Mouse (Mus musculus): ENCODE measurements around the gene Rnaseh2a.
"Not testable (repeated sequence)": the region's sequence is repeated elsewhere in the genome, so short reads cannot be mapped to it uniquely, and the experiment has no call there.

The Rnaseh2a gene

DNA sequence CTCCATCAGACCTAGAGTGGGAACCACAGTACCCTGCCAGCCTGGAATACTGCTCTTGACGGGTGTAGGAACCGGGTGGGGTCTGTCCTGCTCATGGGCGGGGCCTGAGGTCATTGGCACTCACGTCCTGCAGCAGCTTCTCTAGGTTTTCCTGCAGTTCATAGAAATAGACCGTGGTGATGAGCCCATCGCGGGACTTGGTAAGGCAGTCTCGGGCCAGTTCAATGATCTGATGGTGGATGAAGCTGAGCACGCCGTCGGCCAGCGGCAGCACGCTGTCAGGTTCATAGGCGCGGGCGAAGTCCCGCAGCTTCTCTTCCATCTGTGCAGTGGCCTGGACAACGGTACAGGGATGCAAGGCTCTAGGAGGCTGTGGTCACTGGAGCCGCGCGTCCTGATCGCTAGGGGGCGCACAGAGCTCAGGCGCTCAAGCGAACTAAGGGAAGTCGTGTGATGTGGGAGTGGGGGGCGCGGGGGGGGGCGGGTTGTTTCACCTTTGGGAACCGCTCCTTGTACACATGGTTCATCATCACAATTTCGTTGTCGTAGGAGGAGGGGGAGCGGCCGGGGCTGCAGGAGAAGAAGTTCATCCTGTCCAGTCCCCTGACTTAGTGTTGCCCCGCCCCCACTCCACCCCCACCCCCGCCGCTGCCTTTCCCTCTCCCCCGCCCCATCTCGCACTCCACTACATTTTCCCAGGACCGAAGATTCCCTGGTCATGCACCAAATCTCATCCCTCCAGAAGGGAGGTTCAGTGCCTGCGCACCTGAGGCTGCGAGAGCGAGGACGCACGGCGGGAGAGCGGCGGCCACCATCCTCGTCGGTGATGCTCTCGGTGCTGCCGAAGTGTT, 40.9 kb downstream of the Rnaseh2a start:
- peak; percentile 85 for DNase-seq

DNA sequence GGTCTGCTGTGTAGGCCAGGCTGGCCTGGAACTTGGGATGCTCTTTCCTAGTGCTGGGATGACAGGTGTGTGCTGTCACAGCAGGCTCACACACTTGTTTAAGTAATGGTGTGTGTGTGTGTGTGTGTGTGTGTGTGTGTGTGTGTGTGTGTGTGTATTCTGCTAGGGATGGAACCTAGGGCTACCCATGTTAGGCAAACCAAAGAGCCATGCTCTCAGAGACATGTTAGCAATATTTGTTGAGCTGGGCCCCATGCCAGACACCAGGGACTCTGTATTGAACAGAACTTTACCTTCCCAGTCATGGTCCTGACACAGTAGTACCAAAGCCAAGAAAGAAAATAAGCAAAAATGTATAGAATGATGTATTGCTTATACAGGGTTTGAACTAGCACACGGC, 42.1 kb downstream of the Rnaseh2a start:
- DNase-seq = no peak

DNA sequence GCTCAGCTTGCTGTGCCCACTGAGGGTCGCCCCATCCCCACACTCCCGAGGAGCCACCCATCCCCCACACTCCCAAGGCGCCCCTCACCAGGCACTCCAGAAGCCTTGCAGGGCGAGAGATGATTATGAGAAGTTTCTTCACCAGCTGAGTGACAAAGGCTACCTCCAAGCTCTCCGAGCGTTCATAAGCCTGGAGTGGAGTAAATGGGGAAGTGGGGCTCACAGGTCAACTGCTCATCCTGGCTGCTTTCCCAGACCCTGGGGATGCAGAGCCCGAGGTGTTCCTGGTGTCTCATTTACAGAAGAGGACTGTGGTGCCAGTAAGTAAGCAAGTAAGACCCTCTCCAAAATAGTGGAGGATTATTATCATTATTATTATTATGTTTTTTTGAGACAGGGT, 44.0 kb downstream of the Rnaseh2a start:
- no peak for DNase-seq

DNA sequence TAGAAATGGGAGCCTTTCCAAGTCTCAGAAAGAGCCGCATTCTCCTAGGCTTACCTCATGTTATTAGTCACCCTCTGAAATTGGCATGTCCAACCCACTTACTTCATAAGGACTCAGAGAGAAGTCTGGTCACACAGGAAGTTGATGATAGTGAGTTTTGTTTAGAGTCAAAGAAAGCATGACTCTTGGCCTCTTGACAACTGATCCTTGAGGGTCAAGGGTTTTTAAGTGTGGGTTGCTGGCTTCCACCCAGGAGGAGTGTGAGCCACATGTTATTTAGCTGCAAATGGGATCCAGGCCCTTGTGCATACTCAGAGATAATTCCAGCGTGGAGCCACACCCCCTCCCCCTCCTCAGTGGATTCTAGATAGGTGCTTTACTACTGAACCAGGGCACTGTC, 48.0 kb downstream of the Rnaseh2a start:
- no peak for DNase-seq

DNA sequence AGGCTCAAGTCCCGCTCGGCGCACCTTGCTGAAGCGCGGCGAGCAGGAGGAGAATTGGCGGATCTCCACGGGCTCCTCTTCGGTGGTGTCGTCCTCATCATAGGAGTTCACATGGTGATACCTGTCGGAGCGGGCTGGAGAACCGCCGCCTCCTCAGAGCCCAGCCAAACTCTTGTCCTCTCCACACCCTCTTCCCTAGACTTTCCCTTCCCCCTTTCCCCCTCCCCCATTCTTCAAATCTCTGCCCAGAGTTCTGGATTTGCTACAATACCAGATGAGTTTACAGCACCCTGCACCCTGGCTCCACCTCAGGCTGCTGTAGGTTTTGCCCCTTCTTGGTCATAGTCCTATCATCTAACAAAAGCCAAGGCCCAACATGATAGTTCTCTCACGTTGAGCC, 50.9 kb downstream of the Rnaseh2a start:
- no peak for DNase-seq

DNA sequence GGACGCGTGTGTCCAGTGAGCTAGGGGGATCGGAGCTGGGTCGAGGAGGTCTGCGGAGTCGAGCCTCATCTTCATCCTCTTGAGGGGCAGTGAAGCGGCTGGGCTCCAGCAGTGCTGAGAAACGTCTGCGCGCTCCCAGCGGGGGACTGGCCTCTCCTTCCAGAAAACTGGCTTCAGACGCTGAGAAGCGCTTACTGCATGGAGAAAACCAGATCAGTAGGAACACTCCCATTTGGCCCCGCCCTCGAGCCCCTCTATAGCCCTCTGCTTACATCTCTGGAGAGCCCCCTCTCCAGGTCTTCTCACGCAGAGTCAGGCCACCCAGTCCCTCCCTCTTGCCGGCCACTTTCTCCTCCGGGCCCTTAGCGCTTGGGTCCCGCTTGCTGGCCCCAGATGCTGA, 51.8 kb downstream of the Rnaseh2a start:
- DNase-seq = no peak

DNA sequence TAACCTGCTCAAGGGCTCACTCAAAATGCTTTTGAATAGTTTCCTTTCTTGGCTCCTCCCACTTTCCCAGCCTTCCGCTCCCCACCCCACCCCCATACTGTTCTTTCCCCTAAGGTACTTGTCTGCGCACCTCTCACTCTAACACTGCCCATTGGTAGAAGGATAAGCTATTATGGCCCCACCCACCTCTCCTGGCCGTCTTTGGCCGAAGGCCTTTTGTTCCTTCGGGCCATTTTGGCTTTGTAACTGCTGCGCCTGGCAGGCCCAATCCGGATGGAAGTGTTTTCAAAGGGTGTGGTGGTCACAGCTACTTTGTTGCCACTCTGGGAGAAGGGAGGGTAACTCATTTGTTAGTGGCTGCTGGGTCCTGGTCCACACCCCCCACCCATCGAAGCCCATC, 54.3 kb downstream of the Rnaseh2a start:
- no peak for DNase-seq

DNA sequence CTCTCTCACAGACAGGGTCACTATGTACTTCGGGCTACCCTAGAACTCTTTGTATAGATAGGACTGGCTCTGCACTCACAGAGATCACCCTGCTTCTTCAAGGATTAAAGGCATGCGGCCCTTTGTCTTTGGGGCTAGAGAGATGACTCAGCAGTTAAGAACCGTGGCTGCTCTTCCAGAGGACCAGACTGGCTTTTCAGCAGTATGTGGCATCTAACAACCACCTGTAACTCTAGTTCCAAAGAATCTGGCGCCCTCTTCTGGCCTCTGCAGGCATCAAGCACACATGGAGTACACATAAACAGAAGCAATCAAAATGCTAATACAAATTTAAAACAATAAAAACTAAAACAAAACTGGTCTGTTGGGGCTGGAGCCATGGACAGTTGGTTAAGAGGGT, 55.6 kb downstream of the Rnaseh2a start:
- peak; percentile 28 for DNase-seq

DNA sequence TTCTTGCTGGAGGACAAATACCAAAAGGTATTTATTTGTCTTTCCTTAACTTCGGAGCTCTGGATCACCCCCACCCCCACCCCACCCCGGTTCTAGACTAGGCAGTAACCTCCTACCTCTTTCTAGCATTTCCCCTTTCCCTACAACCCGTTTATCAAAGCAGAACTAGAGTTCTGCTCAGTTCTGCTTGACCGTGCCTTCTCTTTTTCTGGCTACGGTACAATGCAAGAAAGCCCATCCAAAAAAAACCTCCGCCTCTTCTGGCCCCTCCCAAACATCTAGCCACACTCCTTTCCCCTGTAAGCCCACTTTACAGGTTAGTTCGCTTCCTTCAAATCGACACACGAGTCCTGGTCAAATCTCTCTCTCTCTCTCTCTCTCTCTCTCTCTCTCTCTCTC, 56.1 kb downstream of the Rnaseh2a start:
- DNase-seq = no peak

DNA sequence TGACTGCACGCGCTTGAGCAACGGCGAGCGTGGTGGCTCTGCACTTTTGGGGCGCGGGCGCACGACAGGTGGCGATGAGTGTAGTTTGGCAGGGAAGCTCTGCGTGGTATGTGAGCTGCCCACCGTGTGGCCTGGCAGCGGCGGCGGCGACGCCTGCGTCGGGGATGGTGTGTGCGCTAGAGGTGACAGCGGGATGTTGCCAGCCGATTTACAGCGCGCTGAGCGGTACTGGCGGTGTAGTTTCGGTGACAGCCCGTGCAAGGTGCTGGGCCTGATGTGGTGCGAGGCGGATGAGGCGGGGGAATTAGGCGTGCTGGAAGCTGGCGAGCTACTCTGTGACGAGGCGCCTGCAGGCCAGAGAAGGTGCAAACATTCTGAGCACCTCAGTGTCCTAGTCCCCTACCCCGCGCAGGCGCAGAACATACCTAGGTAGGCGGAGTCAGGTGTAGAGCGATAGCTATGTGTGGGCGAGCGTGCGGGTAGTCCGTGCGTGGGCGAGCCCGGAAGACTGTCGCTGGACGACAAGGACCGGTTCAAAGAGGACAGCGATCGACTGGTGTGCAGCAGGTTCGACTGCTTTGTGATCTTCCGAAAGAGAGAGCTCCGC, 56.6 kb downstream of the Rnaseh2a start:
- DNase-seq = peak; percentile 79

DNA sequence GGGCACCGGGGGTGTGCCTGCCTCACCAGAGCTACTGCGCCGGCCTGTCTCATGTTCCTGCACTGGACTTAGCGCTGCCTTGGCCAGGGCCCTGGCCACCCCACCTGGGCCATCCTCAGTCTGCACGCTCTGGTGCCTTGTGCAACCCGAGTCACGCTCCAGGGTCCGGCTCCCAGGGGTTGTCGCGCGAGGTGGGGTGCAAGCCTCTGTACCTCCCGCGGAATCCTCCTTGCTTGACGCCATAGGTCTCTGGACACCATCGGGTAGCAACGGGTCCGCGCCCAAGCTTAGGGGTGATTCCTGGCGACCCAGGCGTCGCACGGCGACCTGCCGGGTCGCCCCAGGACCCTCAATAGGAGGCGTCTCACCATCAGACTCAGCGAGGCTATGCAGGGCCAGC, 57.2 kb downstream of the Rnaseh2a start:
- no peak for DNase-seq

DNA sequence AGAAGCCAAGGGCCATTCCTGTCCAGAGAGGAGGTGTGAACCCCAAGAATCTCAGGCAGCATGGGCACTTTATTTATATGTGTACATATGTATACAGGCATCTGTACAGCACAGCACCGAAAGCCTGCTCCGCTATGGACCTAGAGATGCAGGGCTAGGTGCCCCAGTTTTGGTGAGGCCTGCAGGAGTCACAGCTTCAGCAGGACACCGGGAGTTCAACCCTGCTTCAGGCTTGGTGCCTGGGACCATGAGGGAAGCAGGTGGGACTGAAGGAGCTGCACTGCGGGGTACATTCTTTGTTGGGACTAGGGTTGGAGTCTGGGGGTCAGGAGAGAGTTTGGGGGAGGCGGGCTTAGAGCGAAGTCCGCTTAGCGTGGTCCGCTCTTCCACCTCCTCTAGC, 57.7 kb downstream of the Rnaseh2a start:
- no peak for DNase-seq

DNA sequence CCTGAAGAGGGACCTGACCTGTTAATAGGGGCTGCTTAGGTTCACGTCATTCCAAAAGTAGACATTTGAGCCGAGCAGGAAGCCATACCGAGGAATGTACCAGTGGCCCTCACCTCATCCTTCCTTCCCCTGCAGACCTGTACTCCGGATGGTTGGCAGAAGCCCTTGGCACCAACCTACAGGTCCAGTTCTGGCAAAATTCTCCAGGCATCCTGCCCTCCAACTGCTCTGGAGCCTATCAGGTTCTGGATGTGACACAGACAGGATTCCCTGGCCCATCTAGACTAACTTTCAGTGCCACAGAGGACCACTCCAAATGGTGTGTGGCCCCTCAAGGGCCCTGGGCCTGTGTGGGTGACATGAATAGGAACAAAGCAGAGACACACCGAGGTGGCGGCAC, 59.0 kb downstream of the Rnaseh2a start:
- no peak for DNase-seq

DNA sequence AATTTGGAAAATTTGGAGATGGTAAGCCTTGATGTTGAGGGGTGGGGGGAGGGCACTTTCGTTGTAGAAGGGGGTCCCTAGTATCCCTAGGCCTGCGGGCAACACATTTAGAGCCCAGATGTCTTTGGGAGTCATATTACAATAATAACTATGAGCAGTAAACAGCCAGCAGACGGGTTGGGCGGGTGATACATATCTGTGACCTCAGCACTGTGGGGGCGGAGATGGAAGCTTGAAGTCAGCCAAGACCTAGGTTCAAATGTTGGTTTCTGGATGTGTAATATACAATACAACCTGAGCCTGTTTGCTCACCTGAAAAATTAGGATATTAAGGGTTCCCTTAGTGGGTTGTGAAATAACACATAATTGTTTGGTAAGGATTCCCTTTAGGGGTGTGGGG, 59.6 kb downstream of the Rnaseh2a start:
- no peak for DNase-seq

DNA sequence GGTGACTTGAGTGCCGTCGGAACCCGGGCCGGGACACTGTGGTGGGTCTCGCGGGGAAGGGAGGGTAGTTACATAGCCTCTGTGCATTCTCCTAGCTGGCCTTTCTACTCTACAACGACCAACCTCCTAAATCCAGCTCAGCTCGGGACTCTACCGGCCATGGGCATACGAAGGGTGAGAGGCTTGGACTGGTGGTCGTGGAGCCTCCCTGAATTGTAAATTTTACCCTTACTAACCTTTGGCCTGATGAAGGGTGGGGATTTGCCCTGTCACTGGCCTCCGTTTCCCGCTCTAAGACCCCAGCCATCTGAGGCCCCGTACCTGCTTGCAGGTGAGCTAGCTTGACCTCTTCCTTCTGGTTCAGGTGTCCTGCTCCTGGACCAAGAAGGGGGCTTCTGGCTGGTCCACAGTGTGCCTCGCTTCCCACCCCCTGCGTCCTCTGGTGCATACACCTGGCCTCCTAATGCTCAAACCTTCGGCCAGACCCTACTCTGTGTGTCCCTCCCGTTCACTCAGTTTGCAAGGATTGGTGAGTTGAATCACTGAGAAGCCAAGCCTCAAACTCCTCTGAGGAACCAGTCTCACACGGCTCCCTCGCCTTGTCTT, 60.3 kb downstream of the Rnaseh2a start:
- no peak for DNase-seq

DNA sequence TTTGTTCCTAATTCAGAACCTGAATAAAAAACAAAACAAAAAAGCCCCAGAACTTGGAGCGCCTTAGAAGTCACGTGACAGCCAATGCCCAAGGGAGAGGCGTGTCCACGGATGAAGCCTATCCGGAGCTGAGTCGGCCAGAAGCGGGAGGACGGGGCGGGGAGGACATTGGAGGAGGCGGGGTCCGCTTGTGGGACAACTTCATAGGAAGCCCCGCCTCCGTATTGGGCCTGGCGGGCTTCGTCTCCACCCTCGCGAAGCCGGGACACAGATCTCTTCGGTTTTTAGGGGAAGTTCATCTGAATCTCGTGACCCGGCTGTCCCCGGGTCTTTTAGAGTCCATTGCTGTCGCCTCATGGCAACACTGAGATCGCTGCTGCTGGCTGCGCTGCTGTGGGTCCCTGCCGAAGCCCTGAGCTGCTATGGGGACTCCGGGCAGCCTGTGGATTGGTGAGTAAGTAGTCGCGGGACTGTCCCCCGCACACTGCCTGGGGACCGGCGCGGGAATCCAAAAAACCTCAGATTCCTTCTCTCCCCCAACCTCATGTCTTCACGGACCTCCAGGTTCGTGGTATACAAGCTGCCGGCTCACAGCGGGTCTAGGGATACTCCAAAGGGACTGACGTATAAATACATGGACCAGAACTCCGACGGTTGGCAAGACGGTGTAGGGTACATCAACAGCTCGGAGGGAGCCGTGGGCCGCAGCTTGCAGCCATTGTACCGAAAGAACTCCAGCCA, 61.0 kb downstream of the Rnaseh2a start, which contains the start of gene Dnase2a:
Gene Dnase2a, plus strand, starts transcription at position 140 of the 741 bp plus-strand sequence.
- peak; percentile 98 for DNase-seq

DNA sequence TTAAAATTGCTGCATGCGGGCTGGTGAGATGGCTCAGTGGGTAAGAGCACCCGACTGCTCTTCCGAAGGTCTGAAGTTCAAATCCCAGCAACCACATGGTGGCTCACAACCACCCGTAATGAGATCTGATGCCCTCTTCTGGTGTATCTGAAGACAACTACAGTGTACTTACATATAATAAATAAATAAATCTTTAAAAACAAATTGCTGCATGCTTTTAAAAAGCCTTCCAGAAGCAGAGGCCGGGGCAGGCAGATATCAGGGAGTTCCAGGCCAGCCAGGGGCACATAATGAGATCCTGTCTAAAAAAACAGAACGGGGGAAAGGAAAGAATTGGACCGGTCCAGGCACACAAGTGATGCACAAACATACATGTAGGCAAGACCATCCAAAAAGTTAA, 61.6 kb downstream of the Rnaseh2a start:
- DNase-seq = not testable (repeated sequence)

DNA sequence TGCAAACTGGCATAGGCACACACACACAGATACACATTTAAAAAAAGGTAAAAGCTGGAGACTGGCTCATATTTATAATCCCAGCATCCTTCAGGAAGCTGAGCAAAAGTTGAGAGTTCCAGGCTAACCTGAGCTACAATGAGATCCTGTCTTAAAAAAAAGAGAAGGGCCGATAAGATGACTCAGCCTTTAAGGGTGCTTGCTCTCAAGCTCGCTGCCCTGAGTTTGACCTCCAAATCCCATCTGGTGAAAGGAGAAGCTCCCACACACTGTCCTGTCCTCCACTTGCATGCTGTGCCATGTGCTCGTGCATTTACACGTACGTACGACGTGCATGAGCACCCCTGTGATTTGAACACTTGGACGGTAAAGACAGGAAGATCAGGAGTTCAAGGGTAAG, 62.1 kb downstream of the Rnaseh2a start:
- no peak for DNase-seq

DNA sequence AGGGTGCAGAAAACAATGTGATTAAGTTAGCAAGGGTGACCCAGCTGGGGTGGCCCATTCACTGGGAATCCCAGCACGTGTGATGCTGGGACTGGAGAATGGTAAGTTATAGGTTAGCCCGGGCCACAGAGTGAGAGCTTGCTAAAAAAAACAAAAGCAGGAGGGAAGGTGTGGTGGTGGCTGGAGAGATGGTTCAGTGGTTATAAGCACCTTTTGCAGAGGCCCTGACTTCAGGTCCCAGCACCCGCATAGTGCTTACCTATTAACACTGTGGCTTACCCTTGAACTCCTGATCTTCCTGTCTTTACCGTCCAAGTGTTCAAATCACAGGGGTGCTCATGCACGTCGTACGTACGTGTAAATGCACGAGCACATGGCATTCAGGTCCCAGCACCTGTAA, 62.5 kb downstream of the Rnaseh2a start:
- DNase-seq = no peak

Data from kidney, postnatal 10 days (tissue).